Mouse (Mus musculus) adrenal gland, postnatal 25 days (tissue): ENCODE results near the gene Macf1. TPM values are rescaled to one million over a fixed set of nuclear protein-coding genes. Genes with fewer than 3 reads are reported as not detected.
"Not testable (repeated sequence)": the region's sequence is repeated elsewhere in the genome, so short reads cannot be mapped to it uniquely, and the experiment has no call there.

ENCODE experiments used
- DNase-seq: peaks from one replicate; pipeline ENCODE4 v3.0.0; 2021; ENCODE audit warnings: mixed read lengths
- total RNA-seq: library from RNA; stranded (reverse); gene quantifications from 2 replicates; pipeline ENCODE4 v1.2.3, GENCODE M21; 2021

Gene Macf1
- total RNA-seq, 1 experiment from 2014 or later, result 187 TPM

GRCm38 (mm10) chr4:123543691-123544090 is 140.5 kb downstream of the Macf1 start:
- DNase-seq, result no peak

GRCm38 (mm10) chr4:123535271-123535670 is 148.9 kb downstream of the Macf1 start:
- DNase-seq, result peak; percentile 49

DNA sequence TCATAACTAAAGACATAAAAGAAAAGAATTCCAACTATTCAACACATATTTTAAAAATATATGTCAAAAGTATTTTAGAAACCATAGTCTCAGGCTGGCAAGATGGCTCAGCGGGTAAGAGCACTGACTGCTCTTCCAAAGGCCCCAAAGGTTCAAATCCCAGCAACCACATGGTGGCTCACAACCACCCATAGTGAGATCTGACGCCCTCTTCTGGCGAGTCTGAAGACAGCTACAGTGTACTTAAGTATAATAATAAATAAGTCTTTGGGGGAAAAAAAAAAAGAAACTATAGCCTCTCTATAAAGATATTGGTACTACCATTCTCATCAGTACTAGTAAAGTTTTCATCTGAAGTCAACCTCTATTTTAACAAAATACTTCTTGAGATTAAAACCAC is 152.2 kb downstream of the Macf1 start:
- DNase-seq, result no peak

DNA sequence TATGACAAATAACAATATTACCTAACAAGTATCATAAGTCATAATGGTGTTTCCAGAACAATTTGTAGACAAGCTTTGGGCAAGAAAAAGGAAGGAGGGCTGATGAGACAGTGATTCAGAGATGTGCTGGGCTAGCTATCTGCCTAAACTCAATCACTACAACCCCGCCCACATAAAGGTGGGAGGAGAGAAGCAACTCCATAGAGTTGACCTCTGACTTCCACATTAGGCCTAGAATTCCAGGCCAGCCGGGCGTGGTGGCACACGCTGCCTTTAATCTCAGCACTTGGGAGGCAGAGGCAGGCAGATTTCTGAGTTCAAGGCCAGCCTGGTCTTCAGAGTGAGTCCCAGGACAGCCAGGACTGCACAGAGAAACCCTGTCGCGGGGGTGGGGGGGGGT is 153.2 kb downstream of the Macf1 start:
- DNase-seq, result no peak

DNA sequence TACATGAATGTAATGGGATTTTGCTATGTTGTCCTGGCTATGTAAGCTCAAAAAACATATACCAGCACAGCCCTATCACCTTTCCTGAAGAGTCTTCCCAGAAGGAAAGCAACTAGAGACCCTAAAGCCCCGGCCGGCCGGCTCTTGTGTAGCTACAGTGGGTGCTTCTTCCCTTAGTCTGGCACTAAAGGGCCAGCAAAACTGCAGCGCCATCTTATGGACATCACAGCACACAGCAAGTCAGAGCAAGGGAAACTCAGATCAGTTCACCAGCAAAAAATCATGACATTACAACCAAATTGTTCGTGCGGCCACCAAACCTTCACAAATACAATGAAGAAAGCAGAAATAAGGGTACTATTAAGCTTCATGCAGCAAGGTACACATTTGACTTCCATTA is 154.9 kb downstream of the Macf1 start:
- peak; percentile 15 for DNase-seq

DNA sequence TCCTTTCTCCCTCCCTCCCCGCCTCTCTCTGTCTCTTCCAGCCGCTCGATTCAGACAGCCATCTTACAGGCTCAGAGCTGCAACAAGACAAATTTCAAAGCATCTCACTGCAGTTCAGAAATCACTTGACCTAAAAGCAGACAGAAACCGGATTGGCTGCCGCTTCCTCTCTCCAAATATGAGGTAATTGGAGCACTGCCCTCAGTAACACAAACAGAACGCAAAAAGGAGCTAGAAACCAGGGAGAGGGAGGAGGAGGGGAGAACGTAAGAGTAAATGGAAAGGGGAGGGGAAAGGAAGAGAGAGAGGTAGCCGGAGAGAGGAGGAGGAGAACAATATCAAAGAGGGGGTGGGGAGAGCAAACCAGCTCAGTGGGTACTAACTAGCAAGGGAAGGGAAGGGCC is 156.6 kb downstream of the Macf1 start:
- DNase-seq, result peak; percentile 2

DNA sequence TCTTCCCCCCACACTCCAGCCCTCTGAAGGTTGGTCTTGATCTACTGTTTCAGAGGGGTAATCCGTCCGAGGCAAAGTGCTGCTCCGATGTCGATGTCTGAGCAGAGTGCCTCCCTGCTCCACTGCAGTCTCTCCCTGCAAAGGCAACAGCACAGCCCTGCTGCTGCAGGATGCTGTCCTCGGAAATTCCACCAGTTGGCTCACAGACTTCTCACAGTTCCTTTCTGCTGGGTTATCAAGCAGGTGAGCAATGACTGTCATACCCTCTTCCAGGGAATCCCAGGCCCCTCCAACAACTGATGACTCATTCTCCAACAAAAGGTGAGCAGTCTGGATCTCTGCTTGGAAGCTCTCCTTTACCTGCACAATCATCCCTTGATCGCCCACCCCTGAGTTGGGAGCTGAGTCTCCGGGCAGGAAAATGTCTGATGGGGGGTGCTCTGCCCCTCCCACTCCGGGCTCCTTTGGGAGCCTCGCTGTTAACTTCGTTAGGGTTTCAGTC is 157.3 kb downstream of the Macf1 start:
- no peak for DNase-seq

DNA sequence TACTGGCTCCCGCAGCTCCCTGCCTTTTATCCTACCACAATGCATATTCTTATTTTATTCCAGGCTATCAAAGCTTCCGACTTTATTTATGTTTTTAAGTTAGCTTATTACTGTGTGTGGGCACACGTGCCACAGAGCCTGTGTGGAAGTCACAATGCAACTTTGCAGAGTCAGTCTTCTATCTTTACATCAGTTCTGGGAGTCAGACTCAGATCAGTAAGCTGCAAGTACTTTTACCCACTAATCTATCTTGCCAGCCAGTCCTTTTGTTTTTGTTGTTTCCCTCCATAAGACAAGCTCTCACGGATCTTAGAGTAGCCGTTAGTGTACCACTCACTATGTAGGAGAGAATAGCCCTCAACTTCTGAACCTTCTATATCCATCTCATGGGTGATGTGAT is 159.4 kb downstream of the Macf1 start:
- DNase-seq, result no peak

DNA sequence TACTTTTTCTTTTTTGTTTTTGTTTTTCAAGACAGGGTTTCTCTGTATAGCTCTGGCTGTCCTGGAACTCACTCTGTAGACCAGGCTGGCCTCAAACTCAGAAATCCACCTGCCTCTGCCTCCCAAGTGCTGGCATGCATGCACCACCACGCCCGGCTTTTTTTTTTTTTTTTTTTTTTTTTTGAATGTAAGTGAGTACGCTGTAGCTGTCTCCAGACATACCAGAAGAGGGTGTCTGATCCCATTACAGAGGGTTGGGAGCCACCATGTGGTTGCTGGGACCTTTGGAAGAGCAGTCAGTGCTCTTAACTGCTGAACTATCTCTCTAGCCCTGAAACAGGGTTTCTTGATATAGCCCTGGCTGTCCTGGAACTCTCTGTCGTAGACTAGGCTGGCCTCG is 164.0 kb downstream of the Macf1 start:
- not testable (repeated sequence) for DNase-seq

GRCm38 (mm10) chr4:123515673-123516072 is 168.5 kb downstream of the Macf1 start:
- DNase-seq, result no peak

GRCm38 (mm10) chr4:123510201-123510600 is 174.0 kb downstream of the Macf1 start:
- DNase-seq, result no peak

- DNase-seq, result no peak
These were observed 195.1 kb downstream of the Macf1 start for GRCm38 (mm10) chr4:123489086-123489485.

DNA sequence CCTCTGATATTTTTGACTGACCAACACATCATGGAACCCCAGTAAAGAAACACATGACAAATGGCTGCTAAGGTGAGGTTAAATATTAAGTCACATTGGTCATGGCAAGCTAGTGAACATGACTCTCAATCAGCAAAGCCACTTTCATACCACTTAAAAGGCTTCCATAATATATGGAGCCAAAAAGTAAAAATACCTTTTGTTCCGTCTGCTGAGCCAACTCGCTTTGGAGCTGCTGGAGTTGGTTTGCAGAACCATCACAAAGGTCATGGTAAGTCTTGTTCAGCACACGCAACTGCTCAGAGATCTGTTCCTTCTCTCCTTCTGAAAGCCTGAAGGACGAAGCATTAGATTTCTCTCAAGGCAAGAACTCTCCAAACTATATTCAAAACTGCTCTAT is 204.2 kb downstream of the Macf1 start:
- no peak for DNase-seq

DNA sequence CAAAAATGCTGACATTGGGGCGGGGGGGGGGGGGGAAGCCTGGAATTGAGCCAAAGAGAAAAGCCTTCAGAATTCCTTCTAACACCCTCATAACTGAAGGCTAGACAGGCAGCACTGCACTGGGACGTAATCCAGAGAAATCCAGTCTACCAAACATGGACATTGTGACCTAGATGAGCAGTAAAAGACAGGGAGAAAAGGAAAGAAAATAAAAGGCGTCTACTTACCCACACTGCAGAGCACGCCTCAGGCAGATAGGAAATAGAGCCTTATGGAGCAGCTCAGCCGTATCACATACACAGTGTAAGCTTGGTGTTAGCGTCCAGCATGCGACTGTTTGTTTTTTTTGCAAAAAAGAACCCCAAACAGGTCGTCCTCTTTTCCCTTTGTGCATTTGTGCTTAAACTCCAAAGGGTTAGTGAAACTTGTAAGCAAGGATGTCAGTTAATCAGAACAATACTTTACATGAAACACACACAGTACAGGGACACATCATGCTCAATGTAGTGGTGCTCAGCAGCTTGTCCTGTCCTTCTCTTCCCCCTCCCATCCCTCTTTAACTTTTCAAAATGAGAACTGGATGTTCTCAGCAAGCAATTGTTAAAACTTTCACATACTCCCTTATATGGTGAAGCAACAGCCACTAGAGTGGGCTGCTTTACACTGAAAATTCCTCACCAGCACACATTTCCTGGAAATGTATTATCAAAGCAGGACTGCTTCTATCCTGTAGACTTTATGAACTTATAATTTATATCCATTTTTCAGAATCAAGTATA is 205.3 kb downstream of the Macf1 start:
- no peak for DNase-seq

DNA sequence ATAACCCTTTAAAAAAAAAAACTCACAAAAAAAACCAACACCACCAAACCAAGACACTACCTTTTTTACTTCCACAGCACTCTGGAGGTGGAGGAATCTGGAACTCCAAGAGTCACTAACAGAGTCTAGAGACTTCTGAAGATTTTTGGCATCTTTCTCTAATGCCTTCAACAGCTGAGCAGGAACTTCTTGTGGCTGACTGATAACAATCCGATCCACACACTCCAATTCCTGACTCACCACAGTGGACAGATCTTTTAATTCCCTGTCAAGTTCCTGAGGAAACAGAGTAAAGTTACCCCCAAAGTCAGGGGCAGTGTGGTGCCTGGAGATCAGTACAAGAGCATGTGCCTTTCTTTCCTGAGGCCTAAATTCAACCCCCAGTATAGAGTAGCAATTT is 218.4 kb downstream of the Macf1 start:
- no peak for DNase-seq

GRCm38 (mm10) chr4:123460595-123461272 is 223.4 kb downstream of the Macf1 start:
- no peak for DNase-seq

DNA sequence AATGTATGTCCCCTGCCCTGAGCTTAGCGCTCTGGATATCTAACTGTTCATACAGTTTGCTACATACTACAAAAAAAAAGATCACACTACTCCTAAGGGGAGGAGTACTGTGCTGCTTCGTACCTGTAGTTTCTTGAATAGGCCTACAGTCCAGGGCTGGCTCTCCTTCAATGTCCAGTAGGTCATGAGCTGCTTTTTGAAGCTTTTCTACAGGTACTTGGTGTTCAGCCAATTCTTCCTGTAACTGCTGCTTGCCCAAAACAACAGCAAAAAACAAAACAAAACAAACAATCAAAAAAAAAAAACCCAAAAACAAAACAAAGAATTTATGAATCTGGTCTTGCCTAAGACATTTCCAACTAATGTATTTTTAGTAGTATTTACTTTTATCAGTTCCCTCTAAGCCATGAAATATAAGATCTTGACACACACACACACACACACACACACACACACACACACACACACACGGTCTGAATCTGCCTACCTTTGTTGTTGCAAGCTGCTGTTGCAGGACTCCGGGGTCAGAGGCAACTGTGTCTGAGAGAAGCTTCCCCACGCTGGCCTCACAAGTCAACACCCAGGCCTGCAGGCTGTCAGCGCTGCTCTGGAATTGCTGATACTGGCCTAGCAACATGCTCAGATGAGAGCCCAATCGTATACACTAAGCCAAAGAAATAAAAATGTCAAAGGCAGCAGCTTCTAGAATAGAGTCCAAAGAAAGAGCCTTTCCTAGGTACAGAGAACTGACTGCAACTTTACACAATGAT is 229.1 kb downstream of the Macf1 start:
- no peak for DNase-seq

GRCm38 (mm10) chr4:123453729-123454128 is 230.4 kb downstream of the Macf1 start:
- no peak for DNase-seq

DNA sequence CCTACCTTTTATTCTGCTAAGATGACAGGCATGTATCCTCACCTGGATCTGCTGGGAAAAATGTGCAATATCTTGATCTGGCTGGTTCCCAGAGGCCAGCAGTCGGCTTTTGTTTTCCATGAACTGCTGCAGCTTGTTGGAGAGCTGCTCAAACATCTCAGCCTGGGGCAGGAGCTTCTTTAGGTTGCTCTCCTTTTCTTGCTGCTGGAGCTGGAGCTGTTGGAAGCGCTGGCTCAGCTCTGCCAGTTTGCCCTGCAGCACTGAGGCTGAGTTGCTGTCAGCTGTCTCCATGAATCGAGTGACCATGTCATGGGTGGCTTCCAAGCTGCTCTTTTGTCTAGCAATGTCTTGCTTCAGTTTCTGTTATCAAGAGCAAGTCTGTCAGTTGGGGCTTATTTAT is 232.2 kb downstream of the Macf1 start:
- DNase-seq, result no peak

GRCm38 (mm10) chr4:123449304-123449703 is 234.9 kb downstream of the Macf1 start:
- no peak for DNase-seq

DNA sequence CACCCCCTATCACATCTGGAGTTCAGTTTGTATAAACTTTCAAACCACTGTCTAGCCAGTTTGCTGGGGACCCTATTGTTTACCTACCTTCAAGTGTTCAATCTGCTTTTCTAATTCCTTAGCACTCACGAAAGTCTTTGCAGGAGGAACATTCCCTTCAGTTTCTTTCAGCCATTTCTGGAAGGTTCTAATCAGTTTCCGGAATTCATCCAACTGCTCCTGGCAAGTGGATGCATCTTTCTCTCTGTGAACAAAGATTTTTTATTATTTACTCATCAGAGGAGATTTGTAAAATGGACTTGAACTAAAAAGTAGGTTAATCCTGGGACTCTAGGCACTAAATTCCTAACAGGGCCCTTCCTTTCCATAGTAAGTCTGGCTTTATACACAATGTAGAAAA is 236.1 kb downstream of the Macf1 start:
- DNase-seq, result no peak

- no peak for DNase-seq
These were observed 236.9 kb downstream of the Macf1 start for GRCm38 (mm10) chr4:123447251-123447650.

GRCm38 (mm10) chr4:123446754-123447153 is 237.4 kb downstream of the Macf1 start:
- no peak for DNase-seq
